Mouse (Mus musculus) ES-CJ7 (cell line): ENCODE results near the gene Sirt4.

ENCODE experiments used
- DNase-seq: peaks from one replicate; pipeline ENCODE4 v3.0.0; 2011; ENCODE audit warnings: low read depth, low spot score

Gene Sirt4

GRCm38 (mm10) chr5:115434853-115435754 is 49.4 kb downstream of the Sirt4 start:
- no peak for DNase-seq

DNA sequence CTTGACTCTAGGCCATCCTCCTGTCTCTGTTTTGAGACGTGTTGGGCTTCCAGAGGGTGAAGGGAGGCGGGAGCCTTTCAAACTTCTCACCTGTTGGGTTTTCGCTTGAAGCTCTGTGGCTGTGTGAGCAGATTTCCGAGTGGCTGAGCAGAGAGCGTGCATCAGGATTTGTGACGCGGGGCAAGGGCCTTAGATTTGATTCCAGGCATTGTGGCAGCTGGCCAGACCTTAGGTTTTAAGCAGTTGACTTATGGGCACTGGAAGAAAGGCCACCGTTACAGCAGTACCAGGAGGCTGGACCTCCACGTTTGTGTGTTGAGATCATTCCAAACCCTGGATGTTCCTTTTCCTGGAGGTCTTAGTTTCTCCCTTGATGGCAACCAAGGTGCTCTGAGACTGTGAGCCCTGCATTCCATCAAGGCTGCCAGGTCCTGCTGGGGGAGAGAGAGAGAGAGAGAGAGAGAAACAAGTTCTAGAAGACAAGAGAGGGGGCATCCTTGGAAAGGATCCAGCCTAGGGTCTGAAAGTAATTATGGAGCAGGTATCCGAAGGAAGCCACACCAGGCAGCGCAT is 50.2 kb downstream of the Sirt4 start:
- no peak for DNase-seq

GRCm38 (mm10) chr5:115433191-115433590 is 51.3 kb downstream of the Sirt4 start:
- DNase-seq, result no peak

DNA sequence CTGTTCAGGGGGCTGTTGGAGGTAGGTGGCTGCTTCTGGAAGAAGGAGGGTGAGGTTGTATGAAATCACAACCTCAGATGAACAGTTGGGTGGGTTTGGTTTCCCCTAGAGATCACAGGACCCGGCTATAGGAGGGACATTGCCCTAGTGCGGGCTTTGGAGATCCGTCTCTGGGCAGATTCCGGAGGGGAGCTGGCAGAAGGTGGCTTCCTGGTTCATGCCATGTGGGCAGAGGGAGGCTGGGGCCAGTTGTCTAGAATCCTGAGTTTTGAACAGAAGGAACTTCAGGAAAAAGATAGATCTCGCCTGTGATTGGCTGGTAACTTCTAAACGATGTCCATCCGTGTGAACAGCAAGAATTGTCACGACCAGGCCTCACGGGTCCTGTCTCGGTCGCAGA is 52.1 kb downstream of the Sirt4 start:
- no peak for DNase-seq

- DNase-seq, result no peak
Observed at GRCm38 (mm10) chr5:115431898-115432259, 52.6 kb downstream of the Sirt4 start.

DNA sequence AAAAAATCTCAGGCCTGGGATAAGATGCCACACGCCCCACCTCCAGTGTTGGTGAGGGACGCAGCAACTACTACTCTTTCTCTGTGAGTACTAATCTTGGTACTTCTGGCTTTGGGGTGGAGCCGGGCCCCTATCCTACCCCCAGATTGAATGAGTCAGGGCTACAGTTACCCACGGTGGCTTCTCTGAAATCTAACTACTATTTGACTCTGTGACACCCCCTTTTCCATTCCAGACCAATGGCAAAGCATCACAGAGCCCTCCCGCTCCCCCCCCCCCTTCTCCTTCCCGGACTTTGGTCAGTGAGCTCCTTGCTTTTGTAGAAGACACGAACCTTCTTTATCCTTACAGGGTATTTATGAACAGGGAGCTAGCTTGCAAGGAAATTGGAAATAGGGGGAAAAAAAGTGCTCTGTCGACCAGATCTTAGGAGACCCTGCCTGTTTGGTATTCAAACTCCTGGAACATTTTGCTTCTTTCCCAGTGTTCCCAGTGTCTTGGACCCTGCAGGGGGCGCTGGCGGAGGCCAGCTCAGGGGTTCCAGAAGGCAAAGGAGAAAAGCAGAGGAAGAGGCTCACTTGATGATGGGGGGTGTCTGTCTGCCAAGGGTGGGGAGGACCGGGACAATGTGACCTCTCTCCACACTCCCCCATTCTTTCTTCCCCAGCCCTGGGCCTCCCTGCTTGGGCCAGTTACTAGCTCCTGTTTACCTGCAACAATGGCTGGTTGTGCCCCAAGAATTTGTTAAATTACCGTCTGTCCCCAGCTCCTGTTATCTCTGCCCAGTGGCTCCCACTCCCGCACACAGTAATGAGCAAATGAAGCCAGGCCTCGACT is 53.2 kb downstream of the Sirt4 start:
- DNase-seq, result peak; percentile 49

DNA sequence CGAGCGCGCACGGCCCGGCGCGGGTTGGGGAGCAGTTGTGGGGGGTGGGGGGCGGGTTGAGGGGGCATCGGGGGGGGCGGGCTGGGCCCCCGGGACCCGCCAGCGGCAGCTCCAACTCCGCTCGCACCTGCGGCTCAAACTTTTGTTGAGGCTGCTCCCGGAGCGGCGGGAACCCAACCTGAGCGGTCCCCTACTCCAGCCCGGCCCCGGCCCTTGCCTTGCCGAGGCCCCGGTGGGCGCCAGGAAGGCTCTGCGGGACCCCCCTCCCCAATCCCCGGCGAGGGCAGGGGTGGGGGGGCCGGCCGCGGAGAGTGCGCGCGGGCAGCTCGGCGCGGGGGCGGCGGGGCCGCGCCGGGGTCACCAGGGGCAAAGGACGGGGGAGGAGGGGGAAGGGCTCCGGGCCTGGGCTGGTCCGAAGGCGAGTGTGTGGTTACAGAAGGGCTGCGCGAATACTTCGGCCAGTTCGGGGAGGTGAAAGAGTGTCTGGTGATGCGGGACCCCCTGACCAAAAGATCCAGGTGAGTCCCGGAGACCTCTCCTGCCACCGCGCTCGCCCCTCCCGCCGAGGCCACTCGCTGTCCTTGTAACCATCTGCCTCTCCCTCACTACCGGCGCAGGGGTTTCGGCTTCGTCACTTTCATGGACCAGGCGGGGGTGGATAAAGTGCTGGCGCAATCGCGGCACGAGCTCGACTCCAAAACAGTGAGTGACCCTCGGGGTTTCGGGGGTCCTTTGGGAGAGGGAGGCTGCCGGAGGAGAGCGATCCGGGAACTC is 54.2 kb downstream of the Sirt4 start:
- no peak for DNase-seq

DNA sequence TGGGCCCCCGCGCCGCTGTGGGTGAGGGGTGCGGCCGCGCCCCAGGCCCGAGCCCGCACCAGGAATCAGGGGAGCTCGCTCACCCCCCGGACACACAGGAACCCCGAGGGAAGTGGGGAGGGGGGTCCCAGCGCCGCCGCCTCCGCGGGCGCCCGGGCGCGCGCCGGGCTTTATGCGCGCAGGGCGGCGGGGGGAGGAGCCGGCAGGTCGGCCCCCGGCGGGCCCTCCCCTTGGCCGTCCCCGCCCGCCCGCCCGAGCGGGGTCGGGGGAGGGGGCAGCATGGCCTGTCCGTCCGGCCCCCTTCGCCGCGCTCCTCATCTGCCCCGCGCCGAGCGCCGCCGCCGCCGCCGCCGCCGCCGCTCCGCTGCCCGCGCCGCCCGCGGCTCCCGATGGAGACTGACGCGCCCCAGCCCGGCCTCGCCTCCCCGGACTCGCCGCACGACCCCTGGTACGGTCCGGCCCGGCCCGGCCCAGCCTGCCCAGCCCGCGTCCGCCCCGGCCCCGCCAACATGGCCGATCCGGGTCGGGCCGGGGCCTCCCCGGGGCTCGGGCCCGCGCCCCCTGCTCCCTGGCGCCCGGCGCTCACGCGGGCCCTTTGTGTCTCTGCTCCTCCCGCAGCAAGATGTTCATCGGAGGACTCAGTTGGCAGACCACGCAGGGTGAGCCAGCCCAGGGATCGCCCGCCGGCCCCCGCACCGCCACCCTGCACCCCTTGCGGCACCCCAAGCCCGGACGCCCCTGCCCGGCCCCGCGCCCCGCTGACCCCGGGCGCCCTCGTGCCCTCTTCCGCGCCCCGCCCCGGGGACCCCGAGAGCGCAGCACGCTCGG is 55.0 kb downstream of the Sirt4 start, which contains the start of gene Msi1:
TSS of gene Msi1 (plus strand) at position 241 of the 828 bp plus-strand sequence.
- DNase-seq, result no peak

GRCm38 (mm10) chr5:115428831-115429358 is 55.6 kb downstream of the Sirt4 start:
- no peak for DNase-seq
